Mouse (Mus musculus) stomach, embryonic 14.5 days (tissue): ENCODE data around the gene E130218I03Rik. TPM values are rescaled to one million over a fixed set of nuclear protein-coding genes. Genes with fewer than 3 reads are reported as not detected.

Source experiments
- ATAC-seq: fragments of 200-750 bp; cut with Nextera tagmentation; 2 replicates; pipeline ENCODE4 v1.8.0; 2017; ENCODE audit warnings: low read depth, moderate TSS enrichment; ENCODE audit not compliant: insufficient number of reproducible peaks, insufficient read depth, low FRiP score
- H3K27ac ChIP-seq: fragments of 300-500 bp; sonication (generic); 2 replicates; pipeline ENCODE4 v1.5.1; 2014; ENCODE audit warnings: mild to moderate bottlenecking, low read length, moderate library complexity, mixed read lengths
- H3K27me3 ChIP-seq: fragments of 300-500 bp; sonication (generic); 2 replicates; pipeline ENCODE4 v1.6.1; 2014; ENCODE audit warnings: low read length, control low read depth, mixed read lengths; ENCODE audit not compliant: control insufficient read depth, insufficient read depth
- H3K36me3 ChIP-seq: fragments of 300-500 bp; sonication (generic); 2 replicates; pipeline ENCODE4 v1.6.1; 2014; ENCODE audit warnings: mild to moderate bottlenecking, control low read depth, low read length, moderate library complexity, mixed read lengths; ENCODE audit not compliant: control insufficient read depth, insufficient read depth
- H3K4me1 ChIP-seq: fragments of 300-500 bp; sonication (generic); 2 replicates; pipeline ENCODE4 v1.6.1; 2014; ENCODE audit warnings: low read length, control low read depth, mixed read lengths; ENCODE audit not compliant: control insufficient read depth, insufficient read depth
- H3K4me2 ChIP-seq: fragments of 300-500 bp; sonication (generic); replicated peaks from 2 replicates; pipeline ENCODE4 v1.6.1; 2014; ENCODE audit warnings: low read depth, low read length, control low read depth
- H3K4me3 ChIP-seq: fragments of 300-500 bp; sonication (generic); 2 replicates; pipeline ENCODE4 v1.5.1; 2014; ENCODE audit warnings: low read depth, low read length, control low read depth
- H3K9ac ChIP-seq: fragments of 300-500 bp; sonication (generic); replicated peaks from 2 replicates; pipeline ENCODE4 v1.6.1; 2014; ENCODE audit warnings: low read depth, mild to moderate bottlenecking, control low read depth, low read length, moderate library complexity, mixed read lengths
- H3K9me3 ChIP-seq: fragments of 300-500 bp; sonication (generic); 2 replicates; pipeline ENCODE4 v1.6.1; 2016; ENCODE audit warnings: low read depth, low read length, control low read depth; ENCODE audit not compliant: control insufficient read depth
- WGBS: fragments of 180-500 bp; shearing (Covaris S2); extraction: QIAGEN DNeasy Blood & Tissue Kit; methylation state at CpG from one replicate; pipeline ENCODE4 v1.1.7; 2014; 5-methylcytosine and 5-hydroxymethylcytosine counted together
- polyA plus RNA-seq: library from polyadenylated mRNA; unstranded; fragments of >200 nt; fragmentation: Nextera tagmentation; extraction: Ambion mirVana; gene quantifications from 2 replicates; pipeline ENCODE4 v1.2.1, GENCODE M21; 2014

E130218I03Rik gene
- polyA plus RNA-seq, 1 experiment from 2014 or later: 0.41 TPM

DNA sequence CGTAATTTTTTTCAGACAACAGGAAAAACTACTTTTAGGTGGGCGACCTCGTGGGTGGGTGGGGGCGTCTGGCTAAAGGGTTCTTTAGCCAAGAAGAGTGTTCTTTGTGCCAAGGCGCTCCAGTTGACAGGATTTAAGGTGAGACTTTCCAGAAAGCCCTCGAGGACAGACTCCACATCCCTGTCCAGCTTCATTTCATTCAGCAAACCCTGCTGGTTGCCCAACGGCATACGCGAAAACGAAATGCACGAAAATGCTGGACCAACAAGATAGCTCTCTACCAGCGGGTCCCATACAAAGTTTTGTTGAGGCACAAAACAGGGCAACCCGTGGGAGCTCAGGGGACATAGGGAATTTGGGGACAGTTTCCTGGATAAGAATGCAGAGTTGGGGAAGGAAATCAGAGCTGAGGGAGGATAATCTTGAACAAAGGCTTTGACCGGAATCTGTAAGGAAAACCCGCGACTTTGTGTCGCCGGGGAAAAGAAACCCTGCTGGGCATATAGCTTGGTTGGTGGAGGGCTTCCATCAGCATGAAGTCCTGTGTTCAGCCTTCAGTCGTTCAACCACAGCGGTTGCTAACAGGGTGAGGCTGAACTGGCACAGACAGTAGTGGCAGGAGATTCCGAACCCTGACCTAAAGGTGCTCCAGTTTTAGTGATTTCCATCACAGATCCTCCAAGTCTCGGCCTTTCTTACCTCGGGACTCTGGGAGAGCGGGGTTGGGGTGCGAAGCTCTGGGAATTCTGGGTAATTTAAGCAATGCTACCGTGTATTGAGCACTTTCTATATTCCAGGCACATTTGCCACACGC lies 6.9 kb downstream of the E130218I03Rik start:
- peak overlapping the region; percentile 45 for H3K4me3 ChIP-seq
- no peaks in the 10 kb centered on the region for H3K36me3 ChIP-seq
- H3K9ac ChIP-seq: no peak overlapping the region
- ATAC-seq: no peak
- WGBS: 22% methylated on average over 27 of the region's 27 CpGs
- no peaks in the 10 kb centered on the region for H3K9me3 ChIP-seq
- peaks cover 25% of the 10 kb centered on the region for H3K27me3 ChIP-seq
- H3K4me1 ChIP-seq: peaks cover 30% of the 10 kb centered on the region
- no peak overlapping the region for H3K27ac ChIP-seq
- H3K4me2 ChIP-seq: peak overlapping the region; percentile 98

DNA sequence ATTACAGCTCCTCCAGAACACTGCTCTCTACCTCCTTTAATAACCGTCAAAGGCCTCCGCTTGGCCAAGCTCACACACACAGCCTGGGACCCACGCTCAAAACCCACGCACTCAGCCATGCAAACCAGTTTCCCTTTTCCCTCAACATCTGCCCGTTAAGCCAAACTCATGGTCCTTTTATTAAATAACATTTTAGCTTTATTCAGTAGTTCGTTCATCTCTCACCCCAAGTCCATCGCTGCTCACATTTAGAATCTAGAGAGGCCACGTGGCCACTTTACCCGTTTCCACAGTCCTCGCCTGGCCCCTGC lies 7.4 kb downstream of the E130218I03Rik start:
- no peaks in the 10 kb centered on the region for H3K36me3 ChIP-seq
- peaks cover 29% of the 10 kb centered on the region for H3K4me1 ChIP-seq
- WGBS: 23% methylated on average over 10 of the region's 10 CpGs

DNA sequence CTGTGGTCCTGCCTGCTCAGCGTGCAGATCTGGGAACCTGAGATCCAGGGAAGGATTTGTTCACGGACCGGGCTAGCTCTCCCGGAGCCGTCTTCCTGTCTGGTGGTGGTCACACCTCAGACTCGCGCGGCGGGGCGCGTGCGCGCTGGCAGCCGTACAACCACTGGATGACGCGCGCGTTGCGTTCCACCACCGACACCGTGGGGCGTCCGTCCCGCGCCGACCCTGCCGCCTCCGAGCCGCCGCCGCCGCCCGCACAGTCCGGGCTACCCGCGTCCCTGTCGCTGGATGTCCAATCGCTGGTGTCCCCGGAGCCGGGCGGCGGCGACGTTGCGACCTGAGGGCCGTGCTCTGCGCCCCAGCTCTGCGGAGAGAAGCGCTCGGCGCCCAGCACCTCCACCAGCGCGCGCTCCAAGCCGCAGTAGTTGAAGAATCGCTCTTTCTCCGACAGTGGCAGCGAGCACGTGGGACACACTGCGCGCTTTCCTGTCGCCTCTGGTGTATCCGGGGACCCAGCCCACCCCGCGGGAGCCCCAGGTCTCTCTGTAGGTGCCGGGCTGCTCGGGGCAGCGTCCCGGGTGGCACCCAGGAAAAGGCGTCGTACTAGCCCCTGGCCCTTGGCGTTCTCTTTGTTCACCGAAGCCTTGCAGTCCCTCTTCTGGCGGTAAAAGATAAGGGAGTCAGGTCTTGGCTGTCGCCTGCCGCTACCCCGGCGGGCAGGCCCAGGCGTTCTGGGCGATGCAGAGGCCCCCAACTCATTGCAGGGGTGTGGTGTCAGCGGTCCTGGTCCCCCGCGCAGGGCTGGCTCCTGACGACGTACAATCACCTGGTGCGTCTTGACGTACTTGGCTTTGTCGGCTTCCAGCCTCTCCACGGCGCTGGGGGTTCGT lies 8.0 kb downstream of the E130218I03Rik start:
- Histone ChIP-seq H3K27ac (no peak overlapping the region), H3K27me3 (peaks cover 25% of the 10 kb centered on the region), H3K4me2 (peak overlapping the region; percentile 98), H3K4me3 (peak overlapping the region; percentile 45), H3K36me3 (no peaks in the 10 kb centered on the region), H3K4me1 (peaks cover 32% of the 10 kb centered on the region), H3K9me3 (no peaks in the 10 kb centered on the region), H3K9ac (peak overlapping the region; percentile 52)
- WGBS: under 1% methylated on average over 91 of the region's 91 CpGs
- ATAC-seq: no peak

More for the DNA sequence above, 7.4 kb downstream of the E130218I03Rik start:
- H3K4me2 ChIP-seq: peak overlapping the region; percentile 98
- peak overlapping the region; percentile 52; the same call in 1 of the 2 replicates for H3K9ac ChIP-seq
- H3K4me3 ChIP-seq: peak overlapping the region; percentile 45
- H3K27ac ChIP-seq: no peak overlapping the region
- peaks cover 25% of the 10 kb centered on the region for H3K27me3 ChIP-seq
- no peak for ATAC-seq
- H3K9me3 ChIP-seq: no peaks in the 10 kb centered on the region

DNA sequence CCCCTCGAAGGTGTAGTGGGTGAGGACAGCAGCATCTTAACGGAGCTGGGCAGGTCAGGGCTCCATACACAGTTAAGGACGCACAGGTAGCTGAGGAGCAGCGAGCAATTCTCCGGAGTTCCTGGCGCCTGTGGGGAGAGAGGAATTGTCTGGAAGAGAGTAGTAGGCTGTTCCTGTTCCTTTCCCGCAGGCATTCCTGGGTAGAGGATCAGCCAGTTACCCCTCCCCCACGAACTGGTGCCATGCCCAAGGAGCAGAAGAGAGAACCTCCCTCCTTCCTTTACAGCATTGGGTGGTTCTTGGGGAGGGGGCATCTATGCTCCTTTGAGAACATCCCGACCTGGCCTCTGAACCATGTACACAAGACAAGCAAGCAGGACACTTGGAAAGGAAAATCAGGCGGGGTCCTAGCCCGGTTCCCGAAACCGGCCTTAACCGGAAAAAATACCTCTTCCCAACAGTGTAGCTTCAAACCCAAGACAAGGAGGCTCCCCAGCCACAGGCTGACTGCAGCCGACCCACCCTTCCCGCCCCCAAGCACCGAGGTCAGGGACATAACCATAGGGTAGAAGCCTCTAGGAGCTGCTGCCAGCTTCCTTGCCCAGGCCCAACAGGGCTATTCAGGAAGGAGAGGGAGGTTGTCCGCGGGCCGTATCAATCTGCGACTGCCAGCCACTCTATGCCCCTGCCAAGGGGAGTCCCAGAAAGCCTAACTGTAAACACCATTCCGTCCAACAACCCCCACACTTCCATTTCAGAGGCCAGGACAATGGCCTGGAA lies 8.9 kb downstream of the E130218I03Rik start:
- Histone ChIP-seq H3K27me3 (peaks cover 25% of the 10 kb centered on the region), H3K4me3 (peak overlapping the region; percentile 45), H3K36me3 (no peaks in the 10 kb centered on the region), H3K4me2 (peak overlapping the region; percentile 98), H3K9me3 (no peaks in the 10 kb centered on the region), H3K9ac (peak overlapping the region; percentile 52), H3K27ac (no peak overlapping the region), H3K4me1 (peaks cover 35% of the 10 kb centered on the region)
- ATAC-seq: no peak
- WGBS: 15% methylated on average over 22 of the region's 22 CpGs

DNA sequence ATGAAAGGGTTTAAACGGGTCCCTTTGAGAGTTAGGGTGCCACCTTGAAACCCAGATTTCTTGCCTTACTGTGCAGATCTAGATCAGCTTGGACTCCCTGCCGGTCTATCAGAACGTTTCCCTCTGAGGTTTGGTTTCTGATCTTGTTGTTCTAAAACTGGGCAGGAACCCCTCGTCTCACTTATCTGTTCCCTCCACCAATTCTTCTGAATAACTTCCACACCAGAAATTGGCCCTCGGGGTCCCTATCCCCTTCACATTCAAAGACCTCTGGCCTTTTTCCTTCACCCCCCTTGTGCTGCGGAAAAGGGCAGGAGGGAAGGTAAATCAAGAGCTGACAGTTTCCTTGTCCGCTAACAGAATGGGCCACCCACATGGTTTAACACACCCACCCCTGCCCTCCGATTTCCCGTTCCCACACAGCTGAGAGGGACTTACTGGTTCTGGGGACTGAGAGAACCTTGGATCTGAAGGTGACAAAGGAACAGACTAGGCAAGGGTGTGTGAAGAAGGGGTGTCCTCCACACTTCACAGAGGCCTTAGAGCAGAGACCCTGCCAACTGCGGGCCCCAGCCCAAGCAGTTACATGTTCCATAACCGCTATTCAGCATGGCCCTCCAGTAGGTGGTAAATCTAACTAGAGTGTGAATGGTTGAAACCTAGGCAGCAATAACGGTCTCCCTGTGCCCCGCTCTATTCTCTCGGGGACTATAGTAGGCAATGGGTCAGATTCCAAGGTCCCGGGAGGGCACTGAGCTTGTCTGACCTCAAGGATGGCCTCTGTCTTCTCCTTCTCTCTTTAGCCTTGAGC lies 9.7 kb downstream of the E130218I03Rik start:
- no peaks in the 10 kb centered on the region for H3K36me3 ChIP-seq
- WGBS: 19% methylated on average over 15 of the region's 15 CpGs
- no peak for ATAC-seq
- H3K4me1 ChIP-seq: peaks cover 35% of the 10 kb centered on the region
- H3K9me3 ChIP-seq: no peaks in the 10 kb centered on the region
- H3K4me2 ChIP-seq: peak overlapping the region; percentile 98
- 0 out of 2 replicates have a peak overlapping the region, but pooled peaks have one; percentile 4 for H3K9ac ChIP-seq
- peak overlapping the region; percentile 27; the same call in 1 of the 2 replicates for H3K27ac ChIP-seq
- H3K4me3 ChIP-seq: peak overlapping the region; percentile 45
- H3K27me3 ChIP-seq: peaks cover 23% of the 10 kb centered on the region

DNA sequence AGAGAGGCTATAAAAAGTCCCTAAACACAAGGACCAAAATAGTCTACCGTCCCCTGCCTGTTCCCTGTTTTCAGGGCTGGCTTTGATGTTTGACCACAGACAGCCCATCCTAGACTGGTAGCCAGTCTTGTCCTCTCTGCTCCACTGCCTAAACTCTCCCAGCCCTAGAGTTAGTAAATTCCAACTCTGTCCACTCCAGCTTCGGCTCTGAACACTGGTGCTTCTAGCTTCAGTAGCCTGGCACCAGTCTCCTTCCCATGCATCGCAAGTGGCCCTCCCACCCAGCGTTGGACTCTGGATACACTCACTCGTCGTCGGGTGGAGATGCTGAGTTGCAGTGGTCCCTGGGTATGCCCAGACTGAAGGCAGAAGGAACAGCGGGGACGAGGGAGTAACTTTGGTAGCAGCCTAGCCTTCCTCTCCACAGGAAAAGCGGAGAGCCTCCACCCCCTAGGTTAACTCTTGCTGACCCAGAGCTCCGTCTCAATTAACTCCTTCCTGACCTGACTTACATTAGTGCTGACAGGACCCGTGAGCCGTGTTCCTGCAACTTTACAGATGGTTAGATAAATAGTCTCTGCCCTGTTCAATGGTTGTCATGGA lies 10.4 kb downstream of the E130218I03Rik start, which contains the start of gene Grrp1:
Gene Grrp1 (minus strand): TSS at position 385 of the 603 bp plus-strand sequence.
- Histone ChIP-seq H3K36me3 (no peaks in the 10 kb centered on the region), H3K27ac (peak within 1 kb of the TSS; percentile 27; the same call in 1 of the 2 replicates), H3K4me2 (peak within 1 kb of the TSS; percentile 98), H3K4me1 (peaks cover 35% of the 10 kb centered on the region), H3K27me3 (peaks cover 23% of the 10 kb centered on the region), H3K9me3 (no peaks in the 10 kb centered on the region), H3K4me3 (peak within 1 kb of the TSS; percentile 45), H3K9ac (0 out of 2 replicates have a peak within 1 kb of the TSS, but pooled peaks have one; percentile 4)
- WGBS: 0% methylated on average over 13 of the region's 13 CpGs
- ATAC-seq: no peak

DNA sequence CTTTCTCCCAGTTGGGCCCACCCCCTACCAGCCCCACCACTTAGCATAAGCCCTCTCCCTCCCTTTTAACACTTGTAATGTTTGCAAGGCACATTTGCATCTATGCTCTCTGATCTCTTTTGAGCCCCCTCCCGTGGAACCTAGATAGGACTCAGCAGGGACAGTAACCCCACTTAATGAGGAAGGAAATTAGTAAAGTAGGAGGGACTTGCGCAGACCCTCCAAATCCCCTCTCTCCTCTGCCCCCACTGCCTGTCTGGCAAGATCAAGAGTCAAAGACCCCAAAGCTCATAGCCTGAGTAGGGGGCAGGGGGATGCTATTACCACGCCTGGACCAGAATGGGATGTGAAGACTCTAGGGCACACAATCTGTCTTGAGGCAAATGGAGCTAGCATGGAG lies 11.4 kb downstream of the E130218I03Rik start:
- ATAC-seq: no peak
- WGBS: 60% methylated on average over 3 of the region's 3 CpGs
- no peaks in the 10 kb centered on the region for H3K36me3 ChIP-seq
- H3K27ac ChIP-seq: no peak overlapping the region
- no peaks in the 10 kb centered on the region for H3K9me3 ChIP-seq
- H3K4me1 ChIP-seq: peaks cover 29% of the 10 kb centered on the region
- no peak overlapping the region for H3K4me2 ChIP-seq
- H3K27me3 ChIP-seq: peaks cover 21% of the 10 kb centered on the region
- H3K9ac ChIP-seq: no peak overlapping the region
- no peak overlapping the region for H3K4me3 ChIP-seq
